In genomic region chr1:30819414-30819813, GRCm38 (mm10) we compare ENCODE assay signal across 17 mouse cellular contexts.
"Had no signal": no experiment of that assay in that cellular context is flagged by ENCODE, and none has a peak within 500 bp of the region (broad histone marks: within the 10 kb centered on the region; RNA-seq: fewer than 3 reads in every experiment).

No protein-coding gene starts in this region.

- H3K4me3 ChIP-seq: liver, embryonic 15.5 days; lung, embryonic 15.5 days; megakaryocyte, embryonic 14.5 days; neural tube, embryonic 12.5 days; stomach, embryonic 15.5 days had no signal

- H3K9me3 ChIP-seq: liver, embryonic 15.5 days; lung, embryonic 15.5 days; megakaryocyte, embryonic 14.5 days; neural tube, embryonic 12.5 days; stomach, embryonic 15.5 days had no signal

- ATAC-seq: liver, postnatal 0 days; lung, postnatal 0 days had no signal

- H3K27me3 ChIP-seq: liver, embryonic 15.5 days; lung, embryonic 15.5 days; megakaryocyte, embryonic 14.5 days; neural tube, embryonic 12.5 days; stomach, embryonic 15.5 days had no signal

- DNase-seq: liver, postnatal 0 days; lung, adult 2 months; lung, postnatal 14 days; lung, postnatal 36 days; midbrain, embryonic 14.5 days; right cerebral cortex, postnatal 14 days; thymus, adult 2 months; thymus, postnatal 25 days; thymus, postnatal 4 days had no signal

- H3K9ac ChIP-seq: liver, embryonic 15.5 days; liver, postnatal 0 days; lung, embryonic 15.5 days; neural tube, embryonic 12.5 days; stomach, embryonic 15.5 days had no signal

- H3K4me1 ChIP-seq: liver, embryonic 15.5 days; lung, embryonic 15.5 days; neural tube, embryonic 12.5 days; stomach, embryonic 15.5 days had no signal

- H3K4me2 ChIP-seq: liver, embryonic 15.5 days; lung, embryonic 15.5 days; neural tube, embryonic 12.5 days; stomach, embryonic 15.5 days had no signal

- H3K27ac ChIP-seq: liver, embryonic 15.5 days; lung, embryonic 15.5 days; macrophage; neural tube, embryonic 12.5 days; stomach, embryonic 15.5 days; stomach, postnatal 0 days had no signal
